Mouse (Mus musculus): ENCODE data around the gene Phf24.
"Not testable (repeated sequence)": the region's sequence is repeated elsewhere in the genome, so short reads cannot be mapped to it uniquely, and the experiment has no call there.

GRCm38 (mm10) chr4:42980467-42980866 lies 64.0 kb downstream of the Phf24 start:
- not testable (repeated sequence) for TF ChIP-seq CTCF (conservative IDR thresholded peaks at IDR 0.05 in 1 of 2, IDR thresholded peaks at IDR 0.05 in 1 of 2; ENCODE audit: low read depth in 2 of 2, low read length in 2 of 2); USF1 (IDR thresholded peaks at IDR 0.05; ENCODE audit: low read depth, low read length); MAZ (IDR thresholded peaks at IDR 0.05; ENCODE audit: low read depth, low read length)

All from CH12.LX (cell line).